Mouse (Mus musculus) gastrocnemius, adult 18-20 months (tissue): ENCODE results near the gene Commd1. TPM values are rescaled to one million over a fixed set of nuclear protein-coding genes. Genes with fewer than 3 reads are reported as not detected.

ENCODE experiments used
- DNase-seq: peaks from one replicate; pipeline ENCODE4 v3.0.0; 2021; ENCODE audit warnings: low spot score
- long read RNA-seq, 2 experiments: library from polyadenylated mRNA; stranded (forward); transcript quantifications; one replicate each; pipeline ENCODE4 v2.0.0; 2021
- total RNA-seq, 2 experiments: library from RNA; stranded (reverse); gene quantifications; 2 replicates each; pipeline ENCODE4 v1.2.3; 2021

The Commd1 gene
- total RNA-seq = 100 to 1,000 TPM in 1 of 2 experiments, 10 to 100 TPM in 1; 93.4 to 109 TPM
- long read RNA-seq, experiment 1, full-length matches to known transcripts = 106 of 108 reads
- long read RNA-seq, experiment 1, partial matches to known transcripts = 0 of 108 reads
- long read RNA-seq, experiment 1, other reads (novel, unspliced or antisense) = 2 of 108 reads
- long read RNA-seq, experiment 2, full-length matches to known transcripts = 86 of 88 reads
- long read RNA-seq, experiment 2, partial matches to known transcripts = 0 of 88 reads
- long read RNA-seq, experiment 2, other reads (novel, unspliced or antisense) = 2 of 88 reads

DNA sequence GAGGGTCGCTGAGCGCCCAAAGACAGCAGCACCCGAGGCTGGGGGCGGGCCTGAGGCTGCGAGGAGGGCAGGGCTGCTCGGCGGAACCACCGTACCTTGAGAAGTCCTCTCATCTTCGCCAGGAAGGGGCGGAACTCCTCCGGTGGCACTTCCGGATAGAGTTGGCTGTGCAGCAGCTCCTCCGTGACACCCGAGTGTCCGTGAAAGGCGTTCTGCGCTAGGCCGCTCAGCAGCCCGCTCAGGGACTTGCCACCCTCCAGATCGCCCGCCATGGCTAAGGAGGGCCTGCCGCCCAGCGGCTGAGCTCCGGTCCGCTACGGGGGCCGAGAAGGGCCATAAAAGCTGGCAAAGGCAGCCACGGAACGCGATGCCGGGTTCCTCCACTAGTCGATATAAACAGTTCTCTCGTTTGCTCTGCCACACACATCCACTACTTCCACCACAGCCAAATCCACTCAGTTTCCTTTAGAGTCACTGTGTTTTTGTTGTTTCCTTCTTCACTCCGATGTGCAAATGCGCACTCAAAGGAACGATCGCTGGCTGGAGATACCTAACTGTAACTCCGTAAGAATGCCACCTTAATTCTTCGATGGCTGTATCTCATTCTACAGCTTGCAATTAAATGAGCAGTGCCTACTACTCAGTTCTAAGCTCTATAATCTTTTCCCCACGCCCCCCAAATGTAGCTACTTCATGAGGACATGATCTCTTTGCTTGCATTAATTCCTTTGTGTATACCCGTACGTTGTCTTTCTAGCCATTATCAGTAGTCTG is at the start of gene Commd1, which contains the start of gene Gm28048:
Gene Commd1, minus strand, starts transcription at position 399 of the 774 bp plus-strand sequence.
Gene Gm28048, minus strand, starts transcription at position 107 of the 774 bp plus-strand sequence.
- peak; percentile 97 for DNase-seq

DNA sequence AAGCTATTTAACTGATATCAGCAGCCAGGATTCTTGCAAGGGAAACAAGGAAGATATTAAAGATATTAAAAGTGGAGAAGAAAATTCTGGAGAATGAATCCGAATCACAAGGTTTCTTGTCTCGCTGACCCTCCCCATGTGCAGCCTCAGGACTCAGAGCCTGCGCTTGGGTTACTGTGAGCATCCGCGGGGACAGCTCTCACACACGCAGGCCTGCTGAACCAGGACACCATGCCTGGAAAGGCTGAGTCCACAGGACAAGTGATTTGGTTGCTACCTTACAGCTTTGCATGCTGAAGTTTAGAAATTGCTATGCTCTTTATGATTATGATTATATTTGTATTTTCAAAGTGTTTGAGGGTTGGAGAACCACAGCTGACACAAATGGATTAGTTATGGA is 47.2 kb upstream of the Commd1 start:
- DNase-seq = no peak

DNA sequence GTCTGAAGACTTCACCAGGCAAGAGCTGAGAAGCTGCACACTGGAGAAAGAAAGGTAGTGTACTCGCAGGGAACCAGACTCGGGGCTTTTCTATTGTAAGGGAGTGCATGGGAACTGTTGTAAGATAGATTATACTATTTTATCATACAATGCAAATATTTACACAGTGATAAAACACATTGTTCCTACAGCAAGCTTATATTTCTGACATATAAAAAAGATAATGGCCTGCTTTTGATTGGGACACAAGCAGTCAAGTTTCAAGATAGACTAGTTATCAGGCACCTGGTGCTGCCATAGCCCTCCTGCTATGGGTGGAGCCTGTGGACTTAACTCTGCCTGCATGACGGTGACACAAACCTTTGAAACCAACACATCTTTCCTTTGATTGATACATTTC is 46.8 kb upstream of the Commd1 start:
- DNase-seq = no peak

DNA sequence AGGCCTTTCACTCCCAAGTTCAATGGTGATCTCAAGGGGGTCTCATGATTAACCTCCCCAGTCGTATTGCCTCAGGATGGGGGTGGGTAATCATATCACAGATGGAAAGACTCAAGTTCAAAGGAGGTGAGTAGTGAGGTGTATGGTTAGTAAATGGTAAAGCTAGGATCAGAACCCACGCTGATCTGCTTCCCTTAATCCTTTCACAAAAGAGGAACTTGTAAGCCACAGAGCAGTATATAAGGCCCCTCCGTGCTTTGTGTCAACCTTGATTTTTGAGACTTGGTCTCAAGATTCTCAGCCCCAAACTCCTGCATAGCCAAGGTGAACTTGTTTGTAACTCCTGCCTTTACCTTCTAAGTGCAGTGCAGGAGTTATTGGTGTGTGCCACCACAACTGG is 42.0 kb upstream of the Commd1 start:
- no peak for DNase-seq

DNA sequence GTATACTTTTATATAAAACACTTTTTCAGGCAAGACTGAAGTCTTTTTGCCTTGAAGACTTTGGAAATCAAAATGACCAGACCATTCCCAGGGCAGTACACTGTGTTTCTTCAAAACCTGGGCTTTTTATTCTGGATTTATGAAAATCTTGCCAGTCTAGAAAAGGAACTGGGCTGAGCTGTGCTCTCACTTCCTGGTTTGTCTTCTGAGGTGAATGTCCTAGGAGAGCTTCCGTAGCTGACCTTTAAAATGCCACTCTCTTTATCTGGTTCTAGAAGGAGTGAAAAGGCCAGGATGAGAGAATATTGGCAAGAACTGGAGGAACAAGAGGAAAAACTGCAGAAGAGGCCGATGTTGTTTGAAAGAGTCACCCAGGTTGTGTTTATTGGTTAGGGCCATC is 41.0 kb upstream of the Commd1 start:
- DNase-seq = no peak

DNA sequence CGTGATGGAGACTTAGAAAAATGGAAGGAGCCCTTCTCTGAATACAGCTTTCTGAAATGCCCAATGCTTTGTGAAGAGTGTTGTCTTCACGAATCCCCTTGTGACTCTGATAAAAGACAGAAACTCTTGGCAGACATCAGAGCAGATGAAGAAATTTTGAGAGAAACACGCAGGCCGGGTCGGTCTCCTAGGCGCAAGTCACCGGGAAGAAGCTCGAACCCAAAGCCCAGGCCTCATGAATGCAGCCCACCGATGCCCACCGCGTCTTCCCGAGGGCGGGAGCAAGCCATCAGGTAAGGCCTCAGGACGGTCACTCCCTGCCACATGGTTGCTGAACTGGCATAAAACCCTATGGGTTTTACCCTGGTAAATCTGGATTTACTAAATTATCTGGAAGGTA is 38.7 kb upstream of the Commd1 start:
- DNase-seq = no peak

DNA sequence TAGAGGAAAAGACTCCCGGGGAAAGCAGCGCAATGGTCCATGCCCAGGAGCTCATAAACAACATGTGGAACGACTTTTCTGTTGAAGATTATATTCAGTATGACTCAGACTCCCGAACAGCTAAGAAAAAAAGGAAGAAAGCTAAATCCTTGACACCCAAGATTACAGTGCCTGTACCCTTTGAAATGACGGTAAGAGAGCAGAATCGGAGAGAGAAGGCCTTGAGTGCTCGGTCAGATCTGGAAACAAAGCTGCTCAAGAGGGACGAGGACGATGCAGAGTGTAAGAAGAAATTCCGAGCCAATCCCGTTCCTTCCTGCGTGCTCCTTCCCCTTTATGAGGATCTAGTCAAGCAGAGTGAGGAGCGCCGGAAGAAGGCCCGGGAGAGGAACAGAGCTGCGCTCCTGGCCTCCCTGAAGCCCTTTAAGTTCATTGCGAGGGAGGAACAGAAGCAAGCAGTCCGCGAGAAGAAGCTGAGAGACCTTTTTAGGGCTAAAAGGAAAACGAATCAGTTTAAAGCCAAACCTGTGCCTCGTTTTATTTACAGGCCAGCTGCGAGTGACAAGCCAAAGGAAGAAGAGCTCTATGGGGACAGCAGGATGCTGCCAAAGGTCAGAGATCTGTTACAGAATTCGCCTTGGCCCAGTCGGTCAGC is 38.1 kb upstream of the Commd1 start:
- peak; percentile 9 for DNase-seq

DNA sequence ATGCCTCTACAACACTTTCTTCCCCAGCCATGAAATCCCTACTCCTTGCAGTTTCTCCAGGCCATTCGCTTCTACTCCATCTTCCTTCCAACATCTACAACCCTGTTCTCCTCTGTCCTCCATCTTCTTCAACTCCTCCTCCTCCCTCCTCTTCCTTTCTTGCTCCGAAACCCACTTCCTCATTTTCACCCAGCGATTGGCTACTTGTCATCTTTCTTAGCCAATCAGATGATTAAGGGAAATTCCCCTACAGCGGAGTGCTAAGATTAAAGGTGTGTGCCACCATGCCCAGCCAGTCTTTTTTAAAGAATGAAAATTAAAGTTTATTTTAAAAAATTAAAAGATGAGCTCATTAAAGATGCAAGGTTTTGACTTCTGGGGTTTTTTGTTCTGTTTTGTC is 35.8 kb upstream of the Commd1 start:
- DNase-seq = no peak

DNA sequence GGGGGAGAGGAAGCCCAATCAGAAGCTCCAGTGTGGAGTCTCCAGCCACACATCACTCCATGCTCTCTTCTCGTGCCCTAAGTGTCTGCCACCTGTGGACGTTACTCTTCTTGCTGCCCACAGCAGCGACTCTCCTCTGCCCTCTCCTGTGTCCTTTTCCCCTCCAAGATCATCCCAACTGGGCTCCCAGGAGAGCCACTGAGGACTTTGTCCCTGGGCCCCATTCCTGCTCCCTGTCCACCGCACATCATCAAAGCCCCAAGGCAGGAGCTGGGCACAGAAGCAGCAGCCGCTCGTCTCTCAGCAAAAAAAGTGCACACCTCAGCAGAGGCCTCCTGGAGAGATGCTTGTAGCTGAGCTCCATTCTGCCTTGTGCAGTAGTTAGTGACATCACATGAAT is 32.8 kb upstream of the Commd1 start:
- DNase-seq = no peak

DNA sequence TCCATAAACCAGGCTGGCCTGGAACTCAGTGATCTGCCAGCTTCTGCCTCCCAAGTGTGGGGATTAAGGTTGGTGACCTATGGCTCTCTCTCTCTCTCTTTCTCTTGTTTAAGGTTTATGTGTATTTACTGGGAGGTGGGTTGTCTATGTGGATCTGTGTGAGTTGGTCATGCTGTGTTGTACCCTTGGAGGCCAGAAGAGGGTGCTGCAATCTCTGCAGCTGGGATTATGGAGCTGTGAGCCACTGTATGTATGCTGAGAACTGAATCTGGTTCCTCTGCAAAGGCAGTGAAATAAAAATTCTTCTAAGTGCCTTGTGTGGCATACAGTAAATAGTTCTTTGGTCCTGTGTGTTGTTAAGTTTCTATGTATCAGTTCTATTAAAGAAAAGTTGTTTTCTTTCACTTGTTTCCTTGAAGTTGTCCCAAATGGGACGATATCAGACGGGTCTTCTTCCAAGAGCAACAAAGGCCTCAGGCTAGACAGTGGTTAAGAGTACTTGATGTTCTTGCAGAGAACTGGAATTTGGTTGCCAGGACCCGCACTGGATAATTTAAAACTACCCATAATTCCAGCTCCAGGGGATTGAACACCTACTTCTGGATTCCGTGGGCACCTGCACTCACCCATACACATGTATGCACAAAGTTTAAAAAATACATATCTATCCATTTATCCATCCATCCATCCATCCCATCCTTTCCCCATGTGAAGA is 31.6 kb upstream of the Commd1 start:
- no peak for DNase-seq

DNA sequence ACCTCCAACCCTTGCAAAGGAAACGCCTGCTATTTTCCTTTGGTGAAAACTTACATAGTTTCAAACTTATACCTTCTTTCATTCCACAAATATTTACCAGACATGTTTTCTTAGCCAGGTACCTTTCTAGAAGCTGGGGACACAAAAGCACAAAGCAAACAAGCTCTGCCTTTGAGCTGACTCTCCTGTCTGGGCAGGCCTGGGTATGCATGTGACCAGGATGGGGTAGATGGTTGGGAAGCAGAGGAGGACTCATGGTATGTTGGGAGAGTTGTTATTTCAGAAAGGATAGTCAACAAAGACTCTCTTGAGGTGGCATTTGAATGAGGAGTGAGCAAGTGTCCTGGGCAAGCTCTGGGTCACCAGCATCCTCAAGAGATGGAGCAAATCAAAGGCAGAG is 30.9 kb upstream of the Commd1 start:
- DNase-seq = no peak

DNA sequence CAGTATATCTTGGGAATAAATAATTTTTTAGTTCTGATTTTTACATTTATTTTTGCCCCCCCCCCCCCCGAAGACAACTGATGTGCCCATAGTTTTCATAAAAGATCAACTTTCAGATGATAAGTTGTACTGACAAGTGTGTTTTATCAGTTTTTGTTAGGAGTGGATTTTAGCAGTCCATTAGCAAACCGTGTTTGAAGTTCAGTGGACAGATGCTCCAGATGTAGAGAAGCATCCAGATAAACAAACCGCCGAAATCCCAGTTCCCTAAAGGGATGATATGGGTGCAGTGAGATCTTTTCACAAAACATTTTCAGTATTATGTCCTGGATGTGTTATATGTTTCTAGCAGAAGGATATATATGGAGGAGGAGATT is 26.6 kb upstream of the Commd1 start:
- DNase-seq = no peak

DNA sequence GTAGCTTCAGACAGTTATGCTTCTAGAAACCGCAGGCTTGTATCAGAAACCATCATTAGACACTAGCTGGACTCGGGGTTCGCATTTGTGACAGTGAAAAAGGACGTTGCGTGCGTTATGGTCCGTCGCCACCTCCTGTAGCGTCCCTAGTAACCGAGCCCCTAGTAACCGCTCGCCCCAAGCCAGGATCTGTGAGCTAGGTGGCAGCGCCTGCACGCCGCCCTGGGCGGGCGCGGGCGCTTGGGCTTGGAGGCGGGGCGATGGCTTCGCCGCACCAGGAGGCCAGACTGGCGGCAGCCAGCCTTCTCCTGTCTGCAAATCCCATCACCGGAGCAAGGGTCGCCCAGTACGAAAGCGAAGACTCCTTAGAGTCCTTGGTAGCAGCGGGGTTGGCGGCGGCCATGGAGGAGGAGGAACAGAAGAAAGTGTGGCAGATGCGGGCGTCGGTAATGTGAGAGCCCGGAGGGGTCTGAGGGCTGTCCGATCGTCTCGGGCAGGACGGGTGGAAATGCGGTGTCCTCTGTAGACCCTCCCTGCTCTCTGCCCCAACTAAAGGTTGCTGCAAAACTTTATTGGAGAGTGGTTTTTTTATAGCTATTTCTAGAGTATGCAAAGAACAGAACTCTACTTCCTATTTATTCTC is 26.1 kb upstream of the Commd1 start:
- peak; percentile 72 for DNase-seq

DNA sequence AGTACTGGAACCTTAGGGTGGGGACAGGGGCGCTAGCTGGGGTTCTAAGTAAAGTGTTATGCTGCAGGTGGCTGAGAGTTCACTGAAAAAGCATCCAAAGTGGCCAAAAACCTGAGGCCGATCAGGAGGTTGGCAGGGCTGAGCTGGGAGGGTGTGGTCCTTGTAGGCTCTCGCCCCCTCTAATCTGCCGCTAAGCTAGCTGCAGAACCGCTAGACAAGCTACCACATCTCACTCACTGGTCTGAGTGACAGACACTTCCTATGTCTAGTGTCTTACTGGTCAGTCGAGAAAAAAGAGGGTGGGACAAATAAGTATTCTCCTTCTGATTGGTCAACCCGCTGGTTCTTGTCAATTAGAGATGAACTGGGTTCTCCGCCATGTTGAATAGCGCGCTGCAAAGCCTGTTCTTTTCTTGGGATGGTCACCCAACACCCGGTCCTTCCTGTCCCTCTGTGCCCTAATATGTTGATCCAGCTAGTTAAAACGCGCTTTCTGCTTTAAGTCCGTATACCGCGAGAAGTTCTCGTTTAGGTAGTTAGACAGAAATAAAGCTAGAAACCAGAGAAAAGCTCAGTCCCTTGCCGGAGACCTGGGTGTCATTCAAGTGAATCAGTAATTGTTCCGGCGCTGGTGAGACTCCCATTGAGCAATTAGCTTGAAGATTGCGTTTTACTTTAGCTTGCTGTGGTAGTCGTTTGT is 25.4 kb upstream of the Commd1 start, which contains the start of gene Fam161a:
Gene Fam161a, plus strand, starts transcription at position 51 of the 700 bp plus-strand sequence.
- DNase-seq = peak; percentile 93

DNA sequence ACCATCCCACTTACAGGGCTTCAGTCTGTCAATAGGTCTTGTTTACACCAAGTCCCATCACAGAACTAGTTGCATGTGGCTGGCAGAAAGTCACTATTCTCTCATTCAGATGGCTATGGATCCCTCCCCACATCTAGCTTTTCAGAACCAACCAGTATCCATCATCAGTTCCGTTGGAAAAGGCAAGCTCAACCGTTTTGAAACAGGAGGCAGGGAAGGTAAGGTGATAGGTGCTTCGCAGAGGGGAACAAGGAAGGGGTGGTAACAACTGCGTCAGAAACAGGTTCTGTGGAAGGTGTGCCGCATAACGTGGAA is 24.9 kb upstream of the Commd1 start:
- DNase-seq = no peak

DNA sequence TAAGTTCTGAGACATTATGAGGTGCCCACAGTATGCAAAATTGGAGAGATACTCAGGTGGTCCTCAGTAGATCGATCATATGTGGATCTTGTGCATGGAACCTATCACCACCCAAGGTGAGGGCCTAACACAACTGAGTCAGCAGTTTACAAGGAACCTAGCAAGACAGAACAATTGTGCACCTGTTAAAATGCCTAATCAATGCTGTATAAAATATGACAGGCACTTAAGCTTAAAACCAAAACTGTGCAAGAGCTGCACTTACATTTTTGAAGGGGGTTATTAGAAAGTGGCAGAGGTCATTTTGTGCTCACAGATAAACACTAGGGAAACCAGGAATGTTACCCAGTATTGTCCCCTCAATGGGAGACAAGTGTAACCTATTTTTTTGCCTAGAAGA is 23.1 kb upstream of the Commd1 start:
- no peak for DNase-seq

DNA sequence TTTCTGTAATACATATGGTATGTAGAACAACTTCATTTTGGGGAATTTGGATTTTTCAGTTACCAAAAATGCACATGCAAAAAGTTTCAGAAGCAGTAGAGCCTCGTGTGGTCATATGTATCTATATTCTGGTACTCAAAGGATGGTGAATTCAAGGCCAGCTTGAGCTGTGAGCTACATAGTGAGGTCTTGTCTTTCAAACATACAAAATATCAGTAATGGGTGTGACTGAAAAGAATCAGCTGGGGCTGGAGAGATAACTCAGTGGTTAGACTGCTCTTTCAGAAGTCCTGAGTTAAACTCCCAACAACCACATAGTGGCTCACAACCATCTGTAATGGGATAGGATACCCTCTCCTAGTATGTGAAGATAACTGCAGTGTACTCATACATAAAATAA is 16.1 kb upstream of the Commd1 start:
- no peak for DNase-seq

DNA sequence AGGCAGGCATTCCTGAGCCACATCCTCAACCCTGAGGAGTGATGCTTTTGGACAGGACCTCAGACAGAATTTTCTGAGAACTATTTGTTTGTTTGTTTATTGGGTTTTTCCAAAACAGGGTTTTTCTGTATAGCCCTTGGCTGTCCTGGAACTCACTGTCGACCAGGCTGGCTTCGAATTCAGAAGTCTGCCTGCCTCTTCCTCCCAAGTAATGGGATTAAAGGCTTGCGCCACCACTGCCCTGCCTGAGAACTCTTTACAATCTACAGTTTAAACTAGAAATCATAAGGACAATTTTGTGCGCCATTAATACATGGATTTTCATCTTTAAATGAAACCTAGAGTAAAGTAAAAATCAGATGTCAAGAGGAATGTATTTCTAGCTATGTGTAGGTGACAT is 13.3 kb upstream of the Commd1 start:
- no peak for DNase-seq

DNA sequence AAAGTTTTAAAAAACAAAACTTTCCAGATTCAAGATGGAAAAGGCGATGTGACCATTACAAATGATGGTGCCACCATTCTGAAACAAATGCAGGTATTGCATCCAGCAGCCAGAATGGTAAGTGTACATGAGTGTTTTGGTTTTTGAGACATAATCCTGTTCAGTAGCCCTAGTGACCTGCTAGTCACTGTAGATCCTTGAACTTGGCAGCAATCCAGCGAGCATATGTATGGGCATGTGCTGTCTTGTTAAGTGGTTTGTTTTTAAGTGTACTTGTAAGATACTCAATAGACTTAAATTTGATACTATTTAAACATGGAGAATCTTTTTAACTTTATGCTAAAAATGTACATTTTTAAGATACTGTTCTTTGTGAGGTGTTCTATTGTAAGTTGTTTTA is 12.1 kb upstream of the Commd1 start:
- no peak for DNase-seq

DNA sequence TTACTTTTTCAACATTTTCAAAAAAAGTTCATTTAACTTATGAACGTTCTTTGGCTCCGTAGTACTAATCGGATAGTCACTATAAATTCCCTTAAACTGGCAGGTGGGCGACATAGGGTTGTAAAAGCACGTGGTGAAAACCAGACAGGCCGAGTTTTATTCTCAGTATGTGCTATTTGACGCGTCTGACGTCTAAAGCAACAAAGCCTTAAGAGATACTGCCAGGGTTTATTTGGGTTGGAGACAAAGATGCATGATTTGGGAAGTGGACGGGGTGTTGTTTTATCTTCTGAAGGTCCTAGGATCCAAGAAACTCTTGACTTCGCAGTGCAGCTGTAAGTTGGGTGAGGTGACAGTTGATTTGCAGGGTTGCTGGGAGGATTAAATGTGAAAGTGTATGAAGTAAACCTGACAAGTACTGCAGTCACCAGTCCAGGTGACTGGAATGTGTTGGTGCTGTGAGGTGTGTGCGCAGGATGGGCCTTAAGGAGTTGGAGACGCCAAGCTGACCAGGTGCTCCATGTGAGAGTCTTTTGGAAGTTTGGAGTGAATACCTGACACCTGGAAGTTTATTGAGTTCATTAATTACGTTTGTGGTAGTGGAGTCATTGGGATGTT is 9.1 kb upstream of the Commd1 start:
- no peak for DNase-seq
